Mouse (Mus musculus): ENCODE results near the gene Olfr435. TPM values are rescaled to one million over a fixed set of nuclear protein-coding genes. Genes with fewer than 3 reads are reported as not detected.

Gene Olfr435
- polyA plus RNA-seq, 1 experiment from 2014 or later: not detected

DNA sequence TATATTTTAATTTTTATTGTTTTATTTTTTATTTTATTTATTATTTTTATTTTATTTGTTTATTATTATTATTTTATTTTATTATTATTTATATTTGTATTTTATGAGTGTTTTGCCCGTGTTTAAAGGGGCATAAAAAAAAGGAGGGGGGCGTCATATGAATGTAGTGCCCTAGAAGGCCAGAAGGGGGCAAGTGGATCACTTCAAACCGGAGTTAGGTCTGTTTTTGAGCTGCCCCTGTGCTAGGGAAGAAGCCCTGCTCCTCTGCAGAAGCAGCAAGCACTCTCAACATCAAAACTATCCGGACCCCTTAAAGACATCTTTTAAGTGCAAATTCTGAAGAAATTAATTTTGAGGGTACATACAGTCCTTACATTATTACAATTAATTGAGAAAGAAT, 45.1 kb downstream of the Olfr435 start:
- WGBS: 13% methylated on average over 4 of the region's 4 CpGs
- Histone ChIP-seq H3K27ac (no peak overlapping the region), H3K27me3 (replicated peaks) (no peaks in the 10 kb centered on the region), H3K4me2 (replicated peaks) (no peak overlapping the region), H3K9ac (no peak overlapping the region), H3K36me3 (no peaks in the 10 kb centered on the region), H3K9me3 (no peaks in the 10 kb centered on the region), H3K4me1 (no peaks in the 10 kb centered on the region), H3K4me3 (no peak overlapping the region)
- no peak for ATAC-seq (ENCODE audit: low FRiP score, low read depth)

DNA sequence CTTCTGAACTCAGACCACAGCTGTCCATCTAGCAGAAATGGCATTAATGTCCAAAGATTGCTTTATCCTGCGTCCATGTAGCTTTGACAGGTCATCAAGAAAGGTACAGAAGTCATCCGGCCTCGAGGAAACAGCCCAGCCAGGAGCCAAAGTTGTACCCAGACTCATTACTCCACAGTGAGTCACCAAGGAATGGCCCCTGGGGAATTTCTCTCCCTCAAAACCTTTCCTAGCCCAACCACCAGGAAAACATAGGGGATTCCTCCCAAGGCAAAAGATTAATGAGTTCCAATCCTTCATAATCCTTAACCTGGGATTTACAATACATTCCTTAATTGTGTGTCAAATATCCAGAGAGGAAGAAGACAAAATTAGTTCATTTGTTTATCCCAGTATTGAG, 50.5 kb downstream of the Olfr435 start:
- Histone ChIP-seq H3K9ac (no peak overlapping the region), H3K4me2 (replicated peaks) (no peak overlapping the region), H3K27me3 (replicated peaks) (no peaks in the 10 kb centered on the region), H3K36me3 (no peaks in the 10 kb centered on the region), H3K27ac (no peak overlapping the region), H3K4me1 (no peaks in the 10 kb centered on the region), H3K9me3 (no peaks in the 10 kb centered on the region), H3K4me3 (no peak overlapping the region)
- WGBS: 79% methylated on average over 3 of the region's 3 CpGs
- no peak for ATAC-seq (ENCODE audit: low FRiP score, low read depth)

DNA sequence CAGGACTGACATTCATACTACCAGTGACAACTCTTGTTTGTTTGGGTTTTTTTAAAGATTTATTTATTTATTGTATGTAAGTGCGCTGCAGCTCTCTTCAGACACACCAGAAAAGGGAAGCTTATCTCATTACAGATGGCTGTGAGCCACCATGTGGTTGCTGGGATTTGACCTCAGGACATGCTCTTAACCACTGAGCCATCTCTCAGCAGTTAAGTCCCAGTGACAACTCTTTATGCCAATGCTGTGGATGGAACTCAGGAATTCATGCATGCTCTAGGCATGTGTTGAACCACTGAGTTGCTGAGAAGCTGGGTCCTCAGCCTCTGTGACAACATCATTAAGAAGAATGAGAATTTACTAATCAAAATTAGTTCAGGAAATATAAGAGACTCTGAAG, 56.0 kb downstream of the Olfr435 start:
- no peak for ATAC-seq (ENCODE audit: low FRiP score, low read depth)
- Histone ChIP-seq H3K36me3 (no peaks in the 10 kb centered on the region), H3K4me1 (no peaks in the 10 kb centered on the region), H3K9ac (no peak overlapping the region), H3K27ac (no peak overlapping the region), H3K4me3 (no peak overlapping the region), H3K27me3 (replicated peaks) (no peaks in the 10 kb centered on the region), H3K9me3 (no peaks in the 10 kb centered on the region), H3K4me2 (replicated peaks) (no peak overlapping the region)
- whole genome bisulfite sequencing: 84% methylated on average over 1 of the region's 1 CpGs

Other genes with a start within 250 kb of the Olfr435 start
- not detected in 2 replicates for gene Olfr444, start 248.1 kb upstream of the Olfr435 start, polyA plus RNA-seq (2016; fragmentation: Nextera tagmentation; extraction: Ambion mirVana)
- gene Olfr441, start 90.8 kb upstream of the Olfr435 start, polyA plus RNA-seq (2016; fragmentation: Nextera tagmentation; extraction: Ambion mirVana): not detected in 2 replicates
- gene Olfr237-ps1, start 50.6 kb upstream of the Olfr435 start, polyA plus RNA-seq (2016; fragmentation: Nextera tagmentation; extraction: Ambion mirVana): not detected in 2 replicates
- gene Olfr437, start 33.9 kb upstream of the Olfr435 start, polyA plus RNA-seq (2016; fragmentation: Nextera tagmentation; extraction: Ambion mirVana): not detected in 2 replicates
- gene Olfr13, start 25.0 kb upstream of the Olfr435 start, polyA plus RNA-seq (2016; fragmentation: Nextera tagmentation; extraction: Ambion mirVana): not detected in 2 replicates
- gene Olfr434, start 15.9 kb downstream of the Olfr435 start, polyA plus RNA-seq (2016; fragmentation: Nextera tagmentation; extraction: Ambion mirVana): not detected in 2 replicates
- gene Olfr47, start 34.4 kb downstream of the Olfr435 start, polyA plus RNA-seq (2016; fragmentation: Nextera tagmentation; extraction: Ambion mirVana): not detected in 2 replicates
- gene Arhgef5, start 68.4 kb downstream of the Olfr435 start, polyA plus RNA-seq (2016; fragmentation: Nextera tagmentation; extraction: Ambion mirVana): 3.3 and 3.4 TPM in 2 replicates
- gene Nobox, start 112.4 kb downstream of the Olfr435 start, polyA plus RNA-seq (2016; fragmentation: Nextera tagmentation; extraction: Ambion mirVana): not detected in 2 replicates